Mouse (Mus musculus): ENCODE results near the gene Sema6c. TPM values are rescaled to one million over a fixed set of nuclear protein-coding genes. Genes with fewer than 3 reads are reported as not detected.

Gene Sema6c
- total RNA-seq, 2 experiments from 2014 or later = 7.9 to 10.2 TPM

DNA sequence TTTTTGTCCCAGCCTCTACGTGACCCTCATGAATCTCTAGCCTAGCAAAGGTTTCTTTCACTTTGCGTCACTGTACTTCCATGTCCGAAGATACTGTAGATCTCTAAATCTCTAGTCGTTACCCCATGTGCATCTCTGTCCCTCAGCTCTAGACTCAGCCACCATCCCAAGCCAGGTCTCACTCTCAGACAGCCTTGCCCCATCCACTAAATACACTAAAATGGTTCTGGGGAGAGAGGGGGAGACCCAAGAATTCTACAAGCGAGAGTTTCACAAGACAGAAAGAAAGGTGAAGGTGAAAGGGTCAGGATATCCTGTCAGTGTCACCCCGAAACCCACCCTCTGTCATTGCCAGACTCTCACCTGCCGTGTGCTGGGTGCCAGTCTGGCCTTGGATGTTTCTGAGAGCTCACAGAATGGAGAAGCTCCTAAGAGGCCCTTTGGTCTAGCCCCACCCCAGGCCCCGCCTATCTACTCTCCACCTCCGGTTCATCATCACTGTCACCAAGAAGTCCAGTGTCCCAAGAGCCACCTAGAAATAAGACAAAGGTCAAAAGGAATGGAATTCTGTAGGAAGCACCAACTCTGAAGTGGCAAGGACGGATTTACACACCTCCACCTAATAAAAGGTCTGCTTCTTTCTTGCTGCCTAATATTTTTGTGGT lies 18.2 kb upstream of the Sema6c start, which contains the start of gene Tnfaip8l2:
TSS of gene Tnfaip8l2 (minus strand) at position 409 of the 665 bp plus-strand sequence.
- DNase-seq = no peak
- intact Hi-C loops (cut with DNase I) = loop anchor here (1.0 to 2.0 kb wide), 3 partner anchors 32 to 121 kb away; partner anchors contain the start of gene Gabpb2

DNA sequence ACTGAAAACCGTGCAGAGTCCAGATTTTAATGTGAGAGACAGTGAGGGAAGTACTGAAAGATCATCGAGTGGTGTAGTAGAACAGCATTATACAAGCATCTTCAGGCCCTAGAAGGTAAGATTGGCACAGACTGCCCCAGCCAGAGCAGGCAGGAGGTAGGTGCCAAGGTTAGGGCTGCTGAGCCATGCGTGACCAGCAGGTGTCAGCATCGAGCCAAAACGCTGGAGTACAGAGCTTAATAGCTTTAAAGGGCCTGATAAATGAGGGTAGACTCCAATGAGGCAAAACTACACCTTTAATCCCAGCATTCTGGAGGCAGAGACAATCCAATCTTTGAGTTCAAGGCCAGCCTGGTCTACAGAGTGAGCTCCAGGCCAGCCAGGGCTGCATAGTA lies 17.6 kb upstream of the Sema6c start:
- peak; percentile 93 to 95 for DNase-seq
- intact Hi-C loops (cut with DNase I) = loop anchor here (1.0 to 2.0 kb wide), 3 partner anchors 32 to 121 kb away; partner anchors contain the start of gene Gabpb2

DNA sequence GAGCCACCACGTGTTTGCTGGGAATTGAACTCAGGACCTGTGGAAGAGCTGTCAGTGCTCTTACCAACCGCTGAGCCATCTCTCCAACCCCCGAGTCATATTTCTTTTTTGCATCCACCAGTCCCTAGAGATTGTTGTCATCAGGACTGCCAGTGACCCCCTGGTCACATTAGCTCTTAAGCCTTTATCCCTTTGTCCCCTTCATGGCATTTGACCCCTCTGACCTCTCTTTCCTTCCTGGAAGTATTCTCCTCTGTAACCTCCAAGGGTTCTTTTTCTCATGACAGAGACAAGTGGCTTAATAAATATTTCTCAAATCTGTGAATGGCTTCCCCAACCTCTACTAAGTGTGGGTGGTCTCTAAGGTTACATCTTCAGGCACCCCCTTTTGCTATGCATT lies 12.3 kb upstream of the Sema6c start:
- DNase-seq = no peak
- intact Hi-C loops (cut with DNase I) = no loop called here

DNA sequence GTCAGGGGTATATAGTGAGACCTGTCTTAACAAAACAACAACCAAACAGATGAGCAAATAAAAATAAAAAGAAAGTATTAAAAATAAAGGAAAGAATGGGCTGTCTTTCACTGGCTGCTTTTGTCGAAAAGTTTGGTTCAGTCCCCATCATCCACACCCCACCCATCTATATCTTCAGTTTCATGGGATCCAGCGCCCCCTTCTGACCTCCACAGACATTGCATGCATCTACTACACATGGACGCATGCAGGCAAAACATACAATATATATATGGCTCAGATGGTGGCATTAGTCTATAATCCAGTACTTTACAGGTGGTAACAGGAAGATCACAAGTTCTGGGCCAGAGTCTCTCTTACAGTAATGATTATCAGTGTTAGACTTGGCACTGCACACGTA lies 6.4 kb upstream of the Sema6c start:
- intact Hi-C loops (cut with DNase I) = no loop called here
- peak in 1 of 2 experiments; percentile 58 for DNase-seq

DNA sequence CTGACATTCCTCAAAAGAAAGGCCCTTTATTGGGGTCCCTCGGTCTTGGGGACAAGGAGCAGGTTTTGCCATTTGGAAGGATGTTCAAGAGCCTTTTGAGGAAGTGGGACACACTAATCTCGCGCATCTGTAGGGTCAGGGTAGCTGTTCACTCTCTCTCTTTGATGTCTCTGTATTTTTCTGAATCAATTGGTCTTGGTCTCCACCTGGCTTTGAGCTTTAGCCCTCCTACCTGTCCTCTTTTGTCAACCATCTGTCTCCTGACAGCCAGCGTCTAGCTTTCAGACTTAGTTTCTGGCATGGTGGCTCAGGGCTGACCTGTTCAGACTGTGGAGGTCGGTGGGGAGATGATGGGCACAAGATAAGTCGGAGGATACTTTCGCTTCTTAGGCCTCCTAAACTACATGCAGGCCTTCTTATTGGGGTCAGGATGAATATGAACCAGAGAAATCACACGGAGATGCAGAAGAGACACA lies 708 bp upstream of the Sema6c start:
- intact Hi-C loops (cut with DNase I) = no loop called here
- DNase-seq = no peak

DNA sequence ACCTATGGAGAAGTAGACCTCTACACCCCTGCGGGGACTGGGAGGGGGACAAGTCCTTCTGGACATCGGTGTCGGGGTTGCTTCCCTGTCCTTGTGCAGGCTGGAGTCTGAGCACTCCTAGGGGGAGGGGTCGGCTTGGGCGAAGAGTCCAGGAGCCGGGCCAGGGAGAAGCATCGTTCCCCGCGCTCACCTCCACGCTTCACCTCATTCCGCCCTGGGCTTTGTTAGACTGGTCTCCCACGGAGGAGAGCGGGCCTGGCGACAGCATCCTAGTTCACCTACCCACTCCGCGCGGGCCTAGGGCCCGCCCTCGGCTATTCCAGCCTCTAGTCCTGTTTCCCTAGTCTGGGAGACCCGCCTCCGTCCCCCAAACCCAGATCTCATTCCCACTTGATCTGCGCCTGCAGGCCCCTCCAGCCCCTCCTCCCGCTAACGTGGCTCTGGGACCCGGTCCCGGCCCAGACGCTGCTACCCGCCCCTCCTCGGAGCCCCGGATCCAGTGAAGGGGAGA lies 839 bp downstream of the Sema6c start:
- intact Hi-C loops (cut with DNase I) = no loop called here
- peak in 1 of 2 experiments; percentile 39 for DNase-seq

DNA sequence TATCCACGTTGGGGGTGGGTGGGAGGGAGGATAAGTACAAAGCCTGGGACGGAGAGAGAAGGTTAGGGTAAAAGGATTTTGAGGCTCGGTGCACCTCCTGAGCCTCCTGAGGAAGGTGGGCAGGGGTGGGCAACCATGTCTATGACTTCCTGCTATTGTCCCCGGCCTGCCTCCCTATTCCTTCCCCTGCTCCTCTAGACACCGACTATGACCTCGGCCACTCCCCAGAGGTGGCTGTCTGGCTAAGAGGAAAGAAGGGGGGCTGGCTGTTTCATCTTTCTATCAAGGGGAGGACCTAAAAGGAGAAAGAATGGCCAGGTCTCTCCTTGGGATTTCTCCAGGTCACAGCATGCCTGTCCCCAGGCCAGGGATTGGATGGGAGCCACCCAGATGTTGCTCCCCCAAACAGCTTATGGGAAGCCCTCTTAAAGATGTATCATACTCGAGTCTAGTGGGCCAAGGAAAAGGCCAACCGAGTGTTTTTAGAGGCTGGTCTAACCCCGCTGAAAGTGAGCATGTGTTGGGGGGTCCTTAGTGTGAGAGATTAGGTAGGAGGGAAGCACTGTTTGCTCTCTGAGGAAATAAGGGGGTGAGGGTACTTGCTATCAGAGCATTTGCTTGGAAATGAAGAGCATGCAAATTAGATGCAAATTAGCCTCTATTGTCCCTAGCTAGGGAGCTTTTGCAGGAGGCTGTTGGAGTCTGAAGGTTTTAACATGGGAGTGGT lies 1.5 kb downstream of the Sema6c start:
- intact Hi-C loops (cut with DNase I) = no loop called here
- peak in 1 of 2 experiments; percentile 38 for DNase-seq

DNA sequence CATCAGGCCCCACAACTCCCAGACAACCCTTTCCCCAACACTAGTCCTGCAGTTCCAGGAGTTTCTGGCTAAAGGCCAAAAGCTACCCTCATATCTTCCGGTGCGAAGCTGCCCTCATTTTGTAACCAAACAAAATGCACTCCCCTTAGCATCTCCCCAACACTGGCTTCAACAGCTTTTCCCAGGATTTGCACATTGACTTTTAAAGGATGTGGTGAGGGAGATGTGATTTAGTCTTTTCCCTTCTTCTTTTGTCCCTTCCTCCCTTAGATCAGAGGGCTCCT lies 2.0 kb downstream of the Sema6c start:
- DNase-seq = peak in 1 of 2 experiments; percentile 14
- intact Hi-C loops (cut with DNase I) = no loop called here

DNA sequence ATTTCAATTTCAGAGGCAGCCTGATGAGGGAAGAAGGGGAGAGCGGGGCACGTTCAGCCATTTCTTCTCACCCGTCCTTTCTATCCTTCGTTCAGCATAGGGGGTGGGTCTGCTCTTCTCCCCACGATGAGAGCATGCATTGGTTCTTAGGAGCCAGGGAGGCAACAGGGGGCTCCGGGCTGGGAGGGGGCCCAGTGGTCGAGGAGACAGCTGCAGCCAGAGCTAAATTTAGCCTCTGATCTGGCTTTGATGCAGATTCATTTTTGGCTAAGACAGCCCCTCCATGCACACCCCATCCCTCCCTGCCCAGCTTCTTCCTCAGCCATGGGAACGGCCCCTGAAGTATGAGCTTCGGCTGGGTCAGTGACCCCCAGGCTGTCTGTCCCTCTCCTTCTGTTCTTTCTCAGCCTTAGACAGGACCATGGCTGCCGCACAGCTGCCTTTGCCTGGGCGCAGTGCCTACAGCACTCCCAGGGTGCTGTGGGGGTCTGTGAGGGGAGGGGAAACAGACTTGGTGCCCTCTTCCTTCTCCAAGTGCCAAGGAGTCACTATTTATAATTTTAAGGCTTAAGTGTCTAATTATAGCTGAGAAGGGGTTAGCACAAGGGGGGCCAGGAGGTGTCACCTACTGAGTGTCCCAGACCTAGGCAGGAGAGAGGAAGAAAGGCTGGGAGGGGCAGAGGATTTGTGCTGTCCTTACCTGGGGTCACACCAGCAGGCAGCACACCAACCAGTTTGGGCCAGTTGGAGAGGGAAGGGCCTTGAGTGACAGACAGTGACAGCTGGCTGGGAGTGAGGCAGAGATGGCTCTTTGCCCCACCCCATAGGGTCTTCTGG lies 3.4 kb downstream of the Sema6c start:
- intact Hi-C loops (cut with DNase I) = no loop called here
- DNase-seq = peak in 1 of 2 experiments; percentile 42

DNA sequence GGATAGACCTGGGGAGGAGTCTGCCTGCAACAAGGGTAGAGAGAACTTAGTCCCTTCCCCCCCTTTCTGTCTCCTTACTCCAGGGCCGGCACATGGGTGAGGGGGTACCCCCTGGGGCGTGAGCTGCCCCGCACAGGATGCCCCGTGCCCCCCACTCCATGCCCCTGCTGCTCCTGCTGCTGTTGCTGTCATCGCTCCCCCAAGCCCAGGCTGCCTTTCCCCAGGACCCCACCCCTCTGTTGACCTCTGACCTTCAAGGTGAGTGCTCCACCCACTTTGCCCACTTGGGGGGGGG lies 3.9 kb downstream of the Sema6c start:
- DNase-seq = no peak
- intact Hi-C loops (cut with DNase I) = no loop called here

DNA sequence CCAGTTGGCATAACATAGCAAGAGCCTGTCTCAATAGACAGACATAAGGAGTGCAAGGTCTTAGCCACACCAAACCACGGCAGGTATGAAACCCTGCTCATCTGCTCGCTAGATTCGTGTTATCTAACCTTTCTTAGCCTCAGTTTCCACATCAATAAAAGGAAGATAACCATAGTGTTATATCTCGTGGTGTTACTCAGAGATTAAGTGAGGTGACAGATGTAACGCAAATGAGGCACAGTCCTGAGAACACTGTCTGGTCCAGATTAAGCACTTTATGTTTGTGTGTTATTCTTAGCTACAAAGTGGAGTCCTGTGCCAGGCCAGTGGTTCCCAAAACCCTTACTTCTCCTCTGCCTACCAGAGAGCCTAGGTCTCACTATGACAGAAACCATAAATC lies 4.6 kb downstream of the Sema6c start:
- intact Hi-C loops (cut with DNase I) = no loop called here
- DNase-seq = no peak

DNA sequence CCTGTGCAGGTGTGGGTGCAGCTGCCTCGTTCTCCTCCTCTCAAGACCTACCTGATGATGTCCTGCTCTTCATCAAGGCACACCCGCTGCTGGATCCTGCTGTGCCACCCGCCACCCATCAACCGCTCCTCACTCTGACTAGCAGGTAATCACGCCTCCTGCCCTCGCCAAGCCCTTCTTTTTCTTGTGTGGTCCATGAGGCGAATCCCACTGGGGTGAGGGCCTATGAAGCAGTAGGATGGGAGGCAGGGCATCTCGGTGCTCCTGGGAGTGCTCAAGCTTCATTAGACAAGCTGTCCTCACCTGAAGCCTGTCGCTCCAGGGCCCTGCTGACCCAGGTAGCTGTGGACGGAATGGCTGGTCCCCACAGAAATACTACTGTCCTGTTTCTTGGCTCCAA lies 9.7 kb downstream of the Sema6c start:
- DNase-seq = no peak
- intact Hi-C loops (cut with DNase I) = no loop called here

DNA sequence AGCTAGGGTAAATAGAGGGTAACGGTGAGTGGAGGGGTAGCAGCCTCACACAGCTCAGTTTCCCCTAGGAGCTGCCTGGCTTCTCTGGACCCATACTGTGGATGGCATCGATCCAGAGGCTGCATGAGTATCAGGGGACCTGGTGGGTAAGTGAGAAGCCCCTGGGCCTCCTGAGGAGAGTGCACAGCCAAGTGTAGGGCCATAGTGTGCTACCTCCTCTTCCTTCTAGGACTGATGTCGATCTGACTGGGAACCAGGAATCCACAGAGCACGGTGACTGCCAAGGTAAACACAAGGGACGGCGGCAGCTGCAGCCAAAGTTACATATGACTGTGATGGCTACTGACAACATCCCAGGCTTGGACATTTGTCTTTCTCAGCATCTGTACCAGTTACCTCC lies 10.8 kb downstream of the Sema6c start:
- no peak for DNase-seq
- intact Hi-C loops (cut with DNase I) = no loop called here

DNA sequence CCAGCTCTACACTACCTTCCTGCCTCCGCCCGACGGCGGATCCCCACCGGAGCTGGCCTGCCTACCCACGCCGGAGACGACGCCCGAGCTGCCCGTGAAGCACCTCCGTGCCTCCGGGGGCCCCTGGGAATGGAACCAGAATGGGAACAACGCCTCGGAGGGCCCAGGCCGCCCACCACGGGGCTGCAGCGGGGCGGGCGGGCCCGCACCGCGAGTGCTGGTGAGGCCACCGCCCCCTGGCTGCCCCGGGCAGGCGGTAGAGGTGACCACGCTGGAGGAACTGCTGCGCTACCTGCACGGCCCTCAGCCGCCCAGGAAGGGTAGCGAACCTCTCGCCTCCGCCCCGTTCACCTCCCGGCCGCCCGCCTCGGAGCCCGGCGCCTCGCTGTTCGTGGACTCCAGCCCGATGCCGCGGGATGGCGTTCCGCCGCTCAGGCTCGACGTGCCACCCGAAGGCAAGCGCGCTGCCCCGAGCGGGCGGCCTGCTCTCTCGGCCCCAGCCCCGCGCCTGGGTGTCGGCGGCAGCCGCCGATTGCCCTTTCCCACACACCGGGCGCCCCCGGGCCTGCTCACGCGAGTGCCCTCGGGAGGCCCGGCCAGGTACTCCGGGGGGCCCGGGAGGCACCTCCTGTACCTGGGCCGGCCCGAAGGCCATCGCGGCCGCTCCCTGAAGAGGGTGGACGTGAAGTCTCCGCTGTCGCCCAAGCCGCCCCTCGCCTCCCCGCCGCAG lies 12.4 kb downstream of the Sema6c start:
- intact Hi-C loops (cut with DNase I) = no loop called here
- DNase-seq = peak in 1 of 2 experiments; percentile 8

DNA sequence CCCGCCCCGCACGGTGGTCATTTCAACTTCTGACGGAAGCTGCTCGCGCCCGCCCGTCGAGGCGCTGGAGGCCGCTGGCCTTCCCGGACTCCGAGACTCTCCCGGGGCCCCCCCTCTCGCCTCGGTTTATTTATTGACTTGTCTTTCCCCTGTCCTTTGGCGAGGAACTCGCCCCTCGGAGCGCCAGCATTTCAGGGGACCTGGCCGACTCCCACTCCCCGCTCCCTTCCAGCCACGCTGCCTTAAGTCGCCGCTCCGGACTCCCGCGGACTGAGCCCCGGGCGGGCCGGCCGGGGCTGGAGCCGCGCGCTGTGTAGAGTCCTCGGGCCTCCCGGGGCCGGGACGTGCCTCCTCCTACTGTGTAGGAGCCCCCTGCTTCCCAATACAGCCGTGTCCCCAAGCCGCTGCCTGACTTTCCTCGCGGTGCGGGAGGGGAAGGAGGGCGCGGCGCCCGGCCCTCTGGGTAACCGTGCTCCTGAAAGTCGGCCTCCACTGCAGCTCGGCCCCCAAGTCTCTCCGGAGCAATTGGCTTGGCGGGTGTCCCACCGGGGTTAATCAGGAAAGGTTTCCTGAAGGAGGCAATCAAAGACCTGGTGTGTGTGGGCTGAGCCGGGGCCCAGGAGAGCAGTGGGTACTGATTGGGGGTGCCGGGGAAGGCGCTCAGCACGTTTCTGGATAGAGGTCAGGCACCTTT lies 13.1 kb downstream of the Sema6c start:
- DNase-seq = peak; percentile 48 to 63
- intact Hi-C loops (cut with DNase I) = no loop called here

DNA sequence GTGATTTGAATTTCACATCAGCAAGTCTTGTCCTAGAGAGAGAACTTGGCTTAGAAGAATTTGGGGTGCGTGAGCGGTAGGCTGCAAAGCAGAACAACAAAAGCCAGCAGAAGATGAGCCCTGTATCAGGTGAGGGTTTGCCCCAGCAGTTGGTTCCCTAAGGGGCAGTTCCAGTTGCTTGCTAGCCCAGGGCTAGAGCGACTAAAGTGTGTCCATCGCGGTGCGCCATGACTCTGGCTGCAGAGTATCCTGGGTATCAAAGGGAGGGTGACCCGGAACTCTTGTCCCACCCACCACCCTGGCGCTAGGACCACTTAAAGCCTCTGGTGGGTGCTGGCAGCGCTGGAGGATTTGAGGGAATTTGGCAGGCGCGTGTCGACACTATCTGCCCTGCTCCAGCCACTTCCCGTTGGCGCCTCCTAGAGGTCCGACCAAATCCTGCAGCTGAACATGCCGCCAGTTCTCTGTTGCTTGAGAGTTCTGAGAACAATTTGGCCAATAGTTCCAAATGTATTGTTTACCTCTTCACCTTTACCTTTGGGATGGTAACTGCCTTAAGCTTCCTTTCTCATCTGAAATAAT lies 13.8 kb downstream of the Sema6c start:
- intact Hi-C loops (cut with DNase I) = loop anchor here (1.0 kb wide), 1 partner anchor 32 kb away; the partner anchor contains the start of gene Tnfaip8l2
- peak; percentile 93 to 95 for DNase-seq

DNA sequence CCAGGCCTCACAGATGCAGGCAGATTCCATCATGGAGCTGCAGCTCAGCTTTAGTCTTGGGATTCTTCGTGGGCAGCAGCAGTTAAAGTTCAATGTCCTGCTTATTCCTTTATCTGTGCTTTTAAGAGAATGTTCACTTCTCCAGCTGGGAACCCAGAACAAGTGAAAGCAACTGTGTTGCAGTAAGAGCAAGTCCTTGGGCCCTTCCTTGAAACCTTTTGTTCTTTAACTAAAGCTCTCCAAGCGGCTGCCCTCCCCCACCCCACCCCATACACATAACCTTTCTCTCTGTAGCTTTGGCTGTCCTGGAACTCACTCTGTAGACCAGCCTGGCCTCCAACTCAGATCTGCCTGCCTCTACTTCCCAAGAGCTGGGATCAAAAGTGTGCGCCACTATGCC lies 16.2 kb downstream of the Sema6c start:
- intact Hi-C loops (cut with DNase I) = no loop called here

DNA sequence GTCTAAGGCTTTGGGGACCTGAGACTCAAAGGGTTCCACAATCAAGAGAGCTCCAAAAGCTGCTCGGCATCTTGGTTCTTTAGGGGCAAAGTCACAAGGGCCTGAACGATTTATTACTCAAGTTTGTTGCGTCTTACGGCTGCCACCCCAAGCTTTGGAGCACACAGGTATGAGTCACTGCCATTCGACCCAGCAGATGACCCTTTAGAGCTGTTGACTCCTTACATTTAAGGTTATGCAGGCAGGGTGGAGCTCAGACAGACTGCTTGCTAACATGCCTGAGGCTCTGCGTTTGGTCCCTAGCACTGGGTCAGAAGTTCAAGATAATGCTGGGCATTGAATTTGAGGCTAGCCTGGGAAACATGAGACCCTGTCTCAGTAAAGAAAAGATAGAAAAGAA lies 17.3 kb downstream of the Sema6c start:
- DNase-seq = no peak
- intact Hi-C loops (cut with DNase I) = no loop called here

More for the DNA sequence above, 16.2 kb downstream of the Sema6c start:
- DNase-seq = no peak

DNA sequence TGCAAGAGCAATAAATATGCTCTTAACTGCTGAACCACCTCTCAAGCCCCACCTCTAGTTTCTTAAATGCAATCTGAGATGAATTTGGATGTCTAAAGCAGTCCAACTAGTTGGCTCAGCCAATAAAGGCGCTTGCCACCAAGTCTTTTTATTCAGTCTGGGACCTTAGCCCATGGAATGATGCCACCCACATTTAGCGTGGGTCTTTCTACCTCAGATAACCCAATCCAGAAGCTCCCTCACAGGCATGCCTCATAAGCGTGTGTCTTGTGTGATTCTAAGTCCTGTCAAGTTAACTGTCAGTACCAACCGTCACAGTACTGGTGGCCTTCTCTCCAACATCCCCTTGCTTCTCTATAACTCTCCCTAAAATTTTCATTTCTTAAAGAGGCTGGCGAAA lies 18.7 kb downstream of the Sema6c start:
- intact Hi-C loops (cut with DNase I) = no loop called here
- DNase-seq = no peak

DNA sequence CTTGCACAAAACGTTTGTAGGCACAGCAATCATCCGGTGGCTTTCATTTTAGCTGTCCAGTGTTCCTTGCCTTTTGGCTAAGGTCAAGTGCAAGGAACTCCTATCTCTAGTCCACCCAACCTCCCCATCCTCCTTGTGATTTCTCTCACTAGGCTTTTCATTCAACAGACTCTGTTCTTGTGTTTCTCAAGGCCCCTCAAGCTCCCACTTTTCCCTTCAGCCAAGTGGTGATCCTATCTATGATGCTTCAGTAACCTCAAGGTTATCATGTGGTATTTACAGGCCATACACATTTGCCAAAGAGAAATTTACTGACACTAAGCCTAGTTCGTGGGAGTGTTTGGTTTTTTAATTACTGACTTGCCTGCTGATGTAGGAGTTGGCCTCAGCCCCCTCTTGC lies 19.6 kb downstream of the Sema6c start:
- intact Hi-C loops (cut with DNase I) = no loop called here
- DNase-seq = no peak
